Mouse (Mus musculus) 416B (cell line): ENCODE measurements around the gene Inpp5a.

Experiments used
- DNase-seq: peaks from one replicate; pipeline ENCODE4 v3.0.0; 2011; ENCODE audit warnings: low read depth

Inpp5a gene

DNA sequence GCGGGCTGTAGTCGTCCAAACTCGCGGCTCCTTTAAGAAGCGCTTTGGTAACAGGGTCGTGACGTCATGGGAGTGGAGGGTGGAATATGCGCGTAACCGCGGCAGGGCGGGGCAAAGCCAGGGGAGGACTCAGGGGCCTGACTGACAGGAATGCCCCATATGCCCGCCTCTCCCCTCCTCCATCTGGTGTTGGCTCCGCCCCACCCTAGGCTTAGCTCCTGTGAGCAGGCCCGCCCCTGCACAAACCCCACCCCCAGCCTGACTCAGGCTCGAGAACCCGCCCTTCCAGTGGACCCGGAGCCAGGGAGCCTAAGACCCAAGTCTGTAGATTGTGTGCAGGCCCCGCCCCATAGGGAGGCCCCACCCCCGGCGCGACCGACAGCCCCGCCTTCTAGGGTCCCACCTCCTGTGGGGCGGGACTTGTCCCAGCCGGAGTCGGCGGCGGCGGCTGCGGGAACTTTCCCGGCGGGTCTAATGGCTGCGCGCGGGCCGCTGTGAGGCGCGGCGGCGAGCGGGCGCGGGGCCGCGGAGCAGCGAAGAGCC is at the start of gene Inpp5a:
Inpp5a (plus strand) TSS at position 440 of the 543 bp plus-strand sequence.
- peak; percentile 100 for DNase-seq

DNA sequence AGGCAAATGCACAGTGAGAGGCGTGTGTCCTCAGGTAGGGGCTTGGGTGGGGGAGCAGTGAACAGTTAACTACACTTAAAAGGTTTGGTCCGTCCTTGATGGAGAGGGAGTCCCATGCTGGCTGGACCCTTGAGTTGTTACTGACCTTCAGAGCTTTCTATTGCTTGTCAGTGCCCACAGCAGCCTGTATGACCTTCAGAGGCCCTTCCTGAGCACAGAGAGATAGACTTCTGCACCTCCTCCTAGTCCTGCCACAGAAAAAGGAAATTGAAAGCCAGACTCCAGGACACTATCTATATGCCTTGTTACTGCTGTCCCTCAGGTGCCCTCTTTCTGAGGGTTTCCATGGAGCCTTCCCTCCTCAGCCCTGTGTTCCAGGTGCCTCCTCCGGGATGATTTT is 49.7 kb upstream of the Inpp5a start:
- DNase-seq = no peak

DNA sequence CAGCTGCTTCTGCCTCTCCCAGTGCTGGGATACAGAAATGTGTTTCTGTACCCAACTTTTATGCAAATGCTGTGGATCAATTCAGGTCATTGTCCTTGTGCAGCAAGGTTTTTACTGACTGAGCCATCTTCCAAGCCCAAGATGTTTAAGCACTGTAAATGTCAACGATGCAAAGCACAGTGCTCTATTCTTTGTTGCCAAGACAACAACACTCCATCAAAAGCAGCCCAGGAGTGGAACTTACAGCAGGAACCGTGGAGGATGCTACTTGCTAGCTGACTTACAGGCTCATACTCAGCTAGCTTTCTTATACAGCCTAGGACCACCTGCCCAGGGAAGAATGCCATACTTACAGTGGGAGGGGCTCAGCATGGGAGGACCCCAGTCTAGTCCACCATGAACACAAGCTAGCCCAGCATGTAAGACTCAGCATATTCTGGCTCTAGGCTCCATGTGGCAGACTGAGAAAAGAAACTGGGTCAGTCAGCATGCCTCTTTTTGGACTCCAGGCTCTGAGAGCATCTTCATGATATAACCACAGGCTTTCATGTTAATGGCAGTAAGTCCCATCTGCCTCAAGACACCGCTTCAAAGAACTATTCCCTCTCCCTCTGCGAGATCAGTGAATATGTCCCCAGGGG is 47.8 kb upstream of the Inpp5a start:
- DNase-seq = no peak

DNA sequence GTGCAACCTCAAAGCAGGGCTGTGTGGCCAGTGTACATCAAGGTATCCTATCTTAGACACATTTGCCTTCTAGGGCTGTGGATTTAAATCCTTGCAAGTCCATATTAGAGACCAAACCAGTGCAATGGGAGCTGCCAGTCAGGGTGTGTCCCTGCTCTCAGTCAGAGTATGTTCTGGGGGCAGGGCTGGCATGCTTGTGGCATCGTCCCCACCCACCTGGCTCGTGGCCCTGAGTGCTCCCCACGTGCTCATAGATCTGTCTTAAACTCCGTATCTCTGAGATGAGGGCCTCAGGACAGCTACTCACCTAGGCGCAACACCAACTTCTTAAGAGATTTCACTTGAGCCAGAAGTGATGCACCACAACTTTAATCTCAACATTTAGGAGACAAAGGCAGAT is 46.1 kb upstream of the Inpp5a start:
- DNase-seq = no peak

- no peak for DNase-seq
These were observed 41.9 kb upstream of the Inpp5a start for GRCm38 (mm10) chr7:139347051-139347450.

- peak; percentile 96 for DNase-seq
These were observed 38.3 kb upstream of the Inpp5a start for GRCm38 (mm10) chr7:139350606-139351005.

GRCm38 (mm10) chr7:139354370-139355139 is 34.4 kb upstream of the Inpp5a start:
- DNase-seq = peak; percentile 48

DNA sequence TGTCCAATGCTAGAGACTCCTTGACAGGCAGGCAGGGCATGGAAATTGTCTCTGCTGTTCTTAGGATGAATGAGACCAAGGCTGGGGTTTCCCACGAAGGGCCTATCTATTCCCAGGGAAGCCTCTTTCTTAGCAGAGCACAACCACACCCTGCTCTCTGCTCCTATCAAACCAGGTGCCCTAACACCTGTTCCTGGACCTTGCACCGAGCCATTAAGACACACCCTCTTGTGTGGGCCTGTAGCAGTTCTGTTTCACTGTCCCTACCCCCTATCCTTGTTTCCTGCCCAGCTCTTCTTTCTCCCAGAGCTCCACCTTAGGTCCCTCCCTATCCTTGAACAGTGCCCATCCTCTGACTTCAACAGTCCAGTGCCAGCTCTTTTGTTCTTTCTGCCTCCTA is 31.9 kb upstream of the Inpp5a start:
- no peak for DNase-seq

DNA sequence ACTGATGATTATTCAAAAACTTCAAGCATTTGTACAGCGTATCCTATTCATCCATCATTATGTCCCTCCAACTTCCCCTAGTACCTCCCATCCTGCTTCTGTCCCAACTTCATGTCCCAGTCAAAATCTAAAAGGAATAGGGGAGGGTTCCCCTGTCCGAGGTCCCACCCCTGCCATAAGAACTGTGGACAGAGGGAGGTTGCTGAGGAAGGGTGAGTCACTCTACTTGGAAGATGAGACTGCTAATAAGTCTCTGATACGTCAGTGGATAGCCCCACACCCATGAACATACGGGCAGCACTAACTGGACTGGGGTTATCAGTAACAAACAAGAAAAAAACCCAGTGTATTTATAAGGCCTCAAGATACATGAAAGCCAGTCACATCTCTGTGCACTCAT is 29.0 kb upstream of the Inpp5a start:
- peak; percentile 80 for DNase-seq

DNA sequence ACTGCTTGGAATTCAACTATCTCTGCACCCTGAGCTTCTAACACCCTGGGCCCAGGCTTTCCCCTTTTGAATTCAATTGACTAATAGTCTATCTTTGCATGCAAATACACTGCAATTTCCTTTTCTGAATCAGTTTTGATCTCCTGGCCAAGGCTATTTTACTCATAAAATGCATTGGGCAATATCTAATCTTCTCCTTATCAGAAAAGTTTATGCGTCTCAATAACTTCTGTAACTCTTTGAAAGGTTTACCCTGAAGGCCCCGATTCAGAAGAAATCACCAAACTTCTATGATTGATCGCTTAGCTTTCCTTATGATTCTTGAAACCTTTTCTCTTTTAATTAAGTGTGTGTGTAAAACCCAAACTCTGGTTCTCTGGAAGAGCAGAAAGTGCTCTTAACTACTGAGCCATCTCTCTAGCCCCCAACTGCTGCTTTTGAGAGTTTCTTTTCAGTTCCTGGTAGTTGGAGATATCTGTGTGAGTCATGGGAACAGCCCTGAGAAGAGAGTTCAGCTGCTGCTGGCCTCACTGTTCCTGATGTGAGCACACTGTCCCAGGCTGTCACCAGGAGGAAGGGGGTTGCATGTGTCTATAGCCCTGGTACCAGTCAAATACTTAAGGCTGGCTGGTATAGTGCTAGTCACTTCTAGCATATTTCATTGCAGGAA is 27.9 kb upstream of the Inpp5a start:
- DNase-seq = peak; percentile 83

DNA sequence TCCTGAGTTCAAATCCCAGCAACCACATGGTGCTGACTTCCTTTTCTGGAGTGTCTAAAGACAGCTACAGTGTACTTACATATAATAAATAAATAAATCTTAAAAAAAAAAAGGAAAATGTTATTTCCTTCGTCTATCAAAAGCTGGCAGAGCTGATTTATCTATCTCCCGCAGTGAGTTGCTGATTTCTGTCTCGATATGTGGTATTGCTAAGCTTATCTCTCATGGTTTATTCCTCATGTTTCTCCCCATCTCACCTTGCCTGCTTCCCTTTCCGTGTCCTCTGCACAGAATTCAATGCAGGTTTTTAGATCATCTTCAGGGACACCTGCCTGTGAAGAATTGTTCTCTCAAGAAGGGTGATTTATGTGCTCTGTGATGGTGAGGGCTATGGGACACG is 27.1 kb upstream of the Inpp5a start:
- no peak for DNase-seq

DNA sequence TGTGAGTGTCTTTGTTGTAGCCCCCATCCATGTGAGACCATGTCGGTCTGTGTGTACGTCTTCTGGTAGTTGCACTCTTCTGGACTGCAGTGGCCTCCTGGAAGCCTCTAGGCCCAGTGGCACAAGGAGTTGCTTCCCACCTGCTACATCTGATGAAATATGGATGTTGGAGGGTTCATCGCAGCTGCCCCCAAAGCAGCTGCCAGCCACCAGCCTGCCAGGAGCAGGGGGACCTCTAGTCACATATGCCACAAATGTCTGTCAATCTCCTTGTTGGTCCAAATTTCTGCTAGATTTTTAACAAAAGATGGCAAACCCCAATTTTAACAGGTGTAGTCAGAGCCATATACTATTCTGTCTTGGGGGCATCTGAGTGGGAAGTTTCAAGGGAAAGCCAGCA is 26.4 kb upstream of the Inpp5a start:
- no peak for DNase-seq

DNA sequence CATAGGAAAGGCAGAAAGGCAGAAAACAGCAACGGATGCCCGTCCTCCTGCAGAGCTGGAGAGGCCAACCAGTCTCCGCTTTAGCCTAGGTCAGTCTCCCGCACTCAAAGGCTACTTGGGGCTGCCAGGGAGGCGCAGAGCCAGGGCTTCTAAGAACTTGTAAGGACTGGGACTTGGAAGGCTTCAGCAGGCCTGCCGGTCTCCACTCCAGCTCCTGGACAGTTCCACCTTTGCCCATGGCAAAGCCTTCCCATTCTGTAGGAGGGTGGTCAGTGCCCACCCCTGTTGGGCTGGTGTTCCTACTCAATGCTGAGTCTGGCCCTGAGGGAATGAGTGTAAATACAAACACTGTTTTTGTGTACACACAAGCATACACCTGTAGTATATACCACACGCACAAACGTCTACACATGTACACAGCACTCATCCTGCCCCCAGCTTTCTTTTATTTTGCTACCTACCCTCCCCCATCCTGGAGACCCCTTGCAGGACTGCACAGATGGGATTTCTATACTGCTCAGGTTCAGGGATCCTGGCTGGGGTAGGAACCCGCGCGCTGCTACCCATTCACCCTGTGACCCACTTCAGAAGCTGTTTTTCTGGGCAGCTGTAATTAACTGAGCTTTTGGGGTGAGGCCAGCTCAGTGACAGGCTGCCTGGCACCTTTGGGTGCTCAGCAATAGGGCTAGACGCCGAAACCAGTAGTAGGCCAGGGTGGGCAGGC is 25.5 kb upstream of the Inpp5a start:
- DNase-seq = no peak

GRCm38 (mm10) chr7:139364005-139364557 is 24.8 kb upstream of the Inpp5a start:
- DNase-seq = peak; percentile 45

- no peak for DNase-seq
These were observed 23.7 kb upstream of the Inpp5a start for GRCm38 (mm10) chr7:139364936-139365830.

DNA sequence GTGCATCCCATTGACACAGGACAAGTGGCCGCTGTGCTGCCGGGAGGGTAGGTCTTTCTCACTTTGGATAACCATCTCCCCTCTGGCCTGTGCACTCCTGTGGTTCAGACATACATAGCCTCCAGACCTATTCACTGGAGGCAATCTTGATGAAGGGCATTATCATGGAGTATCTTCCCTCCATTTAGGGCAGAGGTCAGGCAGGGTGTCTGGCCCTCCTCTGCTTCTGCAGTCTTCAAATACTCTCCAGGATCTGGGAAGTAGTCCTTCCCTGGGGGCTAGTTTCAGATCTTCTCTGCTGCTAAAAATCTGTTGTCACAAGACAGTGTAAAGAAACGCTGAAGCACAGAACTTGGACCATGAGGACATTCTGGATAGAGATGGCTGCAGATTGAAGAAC is 22.8 kb upstream of the Inpp5a start:
- no peak for DNase-seq

DNA sequence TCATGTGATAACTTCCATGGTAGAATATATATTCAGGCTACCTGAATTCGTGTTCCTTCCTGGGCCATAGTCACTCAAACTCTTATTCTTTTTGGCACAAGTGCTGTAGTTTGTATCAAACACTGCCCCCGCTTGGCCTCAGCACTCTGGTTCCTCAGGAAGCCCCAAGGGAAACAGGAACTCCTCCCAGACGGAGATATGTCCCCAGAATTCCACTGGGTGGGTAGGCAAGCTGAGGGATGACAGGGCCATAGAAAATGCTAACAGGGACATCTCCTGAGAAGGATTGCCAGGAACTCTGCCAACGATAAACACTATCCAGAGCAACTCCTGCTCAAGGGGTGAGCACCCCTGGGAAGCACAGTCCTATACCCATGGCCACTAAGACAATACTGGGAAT is 22.4 kb upstream of the Inpp5a start:
- DNase-seq = no peak

DNA sequence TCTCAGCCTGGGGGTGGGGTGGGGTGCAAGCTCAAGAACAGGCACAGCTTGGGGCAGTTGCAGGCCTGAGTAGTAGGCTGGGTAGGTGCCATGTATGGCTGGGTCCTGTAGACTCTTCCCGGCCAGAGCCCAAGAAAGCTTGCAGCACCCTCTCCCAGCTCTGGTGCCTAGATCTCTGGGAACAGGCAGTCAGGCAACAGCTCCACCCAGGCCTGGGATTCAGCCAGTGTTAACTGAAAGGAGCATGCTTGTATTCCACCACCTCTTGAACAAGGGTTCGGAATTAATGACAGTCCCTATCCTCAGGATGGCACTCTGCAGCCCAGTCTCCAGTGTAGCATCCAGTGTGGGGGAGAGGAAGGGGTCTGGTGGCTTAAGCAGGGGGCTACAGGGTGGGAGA is 20.7 kb upstream of the Inpp5a start:
- no peak for DNase-seq

- no peak for DNase-seq
These were observed 20.1 kb upstream of the Inpp5a start for GRCm38 (mm10) chr7:139368722-139369380.

DNA sequence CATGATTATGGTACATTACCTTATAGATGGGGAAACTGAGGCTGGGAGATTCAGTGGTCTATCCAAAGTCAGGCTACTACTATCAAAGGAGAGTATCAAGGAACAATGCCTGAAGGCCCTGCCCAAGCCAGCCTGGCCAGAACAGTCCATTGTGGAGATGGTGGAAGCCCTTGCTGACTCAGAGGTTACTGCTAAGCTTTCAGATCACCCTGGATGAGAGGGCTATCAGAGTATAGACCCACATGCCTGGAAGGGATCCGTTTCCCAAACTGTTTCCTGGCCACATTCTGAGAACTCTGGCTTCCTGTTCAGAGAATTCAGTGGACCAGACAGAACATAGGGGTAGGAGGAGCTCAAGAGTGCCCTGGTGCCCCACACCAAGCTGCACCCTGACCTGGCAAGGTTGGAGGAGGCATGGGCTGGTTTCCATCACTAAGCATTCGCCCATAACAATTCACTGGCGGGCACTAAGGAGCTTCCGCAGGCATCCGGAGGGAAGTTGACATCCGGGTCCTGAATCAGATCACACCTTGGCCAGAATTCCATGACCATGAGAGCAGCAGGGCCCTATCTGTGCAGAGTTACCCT is 19.3 kb upstream of the Inpp5a start:
- no peak for DNase-seq
